Mouse (Mus musculus) kidney, adult 11 months (tissue): ENCODE results near the gene Prkce.

Source experiments
- DNase-seq: peaks from one replicate; pipeline ENCODE4 v3.0.0; 2022

Prkce gene

GRCm38 (mm10) chr17:86183788-86184187 lies 16.2 kb downstream of the Prkce start:
- no peak for DNase-seq

- no peak for DNase-seq
These were observed 17.1 kb downstream of the Prkce start for GRCm38 (mm10) chr17:86184552-86185209.

GRCm38 (mm10) chr17:86185584-86185983 lies 18.0 kb downstream of the Prkce start:
- no peak for DNase-seq

DNA sequence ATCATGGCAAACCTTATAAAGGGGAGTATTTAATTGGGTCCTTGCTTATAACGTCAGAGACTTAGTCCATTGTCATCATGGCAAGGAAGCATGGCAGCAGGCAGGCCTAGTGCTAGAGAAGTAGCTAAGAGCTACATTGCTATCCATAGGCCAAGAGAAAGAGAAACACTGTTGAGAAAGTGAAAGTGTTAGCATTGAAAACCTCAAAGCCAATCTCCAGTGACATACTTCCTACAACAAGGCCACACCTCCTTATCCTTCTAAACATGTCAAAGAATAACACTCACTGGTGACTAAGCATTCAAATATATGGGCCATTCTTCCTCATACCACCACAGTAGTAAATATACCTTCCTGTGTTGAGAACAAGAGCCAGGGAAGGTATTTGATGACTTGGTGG lies 20.2 kb downstream of the Prkce start:
- DNase-seq, result no peak

GRCm38 (mm10) chr17:86193979-86194378 lies 26.4 kb downstream of the Prkce start:
- DNase-seq, result peak; percentile 67

GRCm38 (mm10) chr17:86194921-86195320 lies 27.3 kb downstream of the Prkce start:
- DNase-seq, result peak; percentile 63

GRCm38 (mm10) chr17:86198496-86199465 lies 31.2 kb downstream of the Prkce start:
- peak; percentile 61 for DNase-seq

DNA sequence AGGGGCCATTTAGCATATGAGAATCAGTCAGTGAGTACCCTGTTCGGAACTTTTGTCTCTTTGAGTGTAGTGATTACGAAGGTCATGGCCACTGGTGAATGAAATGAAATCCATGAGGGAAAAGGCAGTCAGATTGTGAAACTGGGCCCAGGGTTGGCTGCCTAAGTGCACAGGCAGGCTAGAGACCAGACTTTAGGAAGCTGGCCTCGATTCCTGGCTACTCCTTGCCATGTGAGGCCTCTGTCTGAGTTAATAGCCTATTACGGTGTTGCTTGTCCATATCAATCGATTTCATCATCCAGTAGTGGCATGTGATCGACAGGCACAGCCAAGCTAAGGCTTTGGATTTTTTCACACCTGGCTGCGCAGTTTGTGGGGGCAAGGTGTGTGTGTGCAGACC lies 34.4 kb downstream of the Prkce start:
- no peak for DNase-seq

GRCm38 (mm10) chr17:86202972-86203371 lies 35.4 kb downstream of the Prkce start:
- DNase-seq, result no peak

- DNase-seq, result peak; percentile 37
These were observed 36.2 kb downstream of the Prkce start for GRCm38 (mm10) chr17:86203531-86204450.

- DNase-seq, result no peak
These were observed 38.7 kb downstream of the Prkce start for GRCm38 (mm10) chr17:86206289-86206688.

DNA sequence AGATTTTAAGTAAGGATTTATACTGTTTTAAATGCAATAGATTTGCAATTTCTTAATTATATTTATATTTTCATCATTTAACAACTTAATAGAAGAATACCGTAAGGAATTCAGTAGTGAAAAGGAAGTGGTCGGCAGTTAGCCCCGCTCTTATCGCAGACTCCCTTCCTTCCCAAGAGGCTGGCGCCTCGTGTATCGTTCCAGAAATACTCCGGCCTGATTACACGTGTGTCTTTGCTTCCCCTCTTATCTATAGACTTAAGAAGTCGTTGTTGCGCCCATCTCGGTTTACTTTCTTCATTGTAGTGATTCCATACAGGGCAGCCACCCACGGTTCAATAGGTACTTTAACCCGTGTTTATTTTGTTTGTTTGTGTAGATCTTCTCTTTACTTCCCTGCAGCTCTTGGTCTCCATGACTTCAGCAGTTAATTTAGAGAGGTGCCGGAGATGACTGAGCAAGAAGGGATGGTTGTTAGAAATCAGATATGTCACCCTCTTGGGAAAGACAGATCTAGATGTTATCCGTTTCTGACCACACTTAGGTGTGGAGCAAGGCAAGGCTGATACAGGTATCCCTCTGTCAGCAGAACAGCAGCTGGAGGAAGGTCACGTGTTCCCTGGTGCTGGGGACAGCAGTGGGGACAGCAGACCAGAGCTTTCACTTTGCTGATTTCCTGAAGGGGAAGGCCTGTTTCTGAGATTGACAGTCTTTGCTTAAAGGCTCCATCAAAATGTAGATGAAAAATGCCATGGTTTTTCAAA lies 40.7 kb downstream of the Prkce start:
- no peak for DNase-seq

GRCm38 (mm10) chr17:86208821-86209186 lies 41.2 kb downstream of the Prkce start:
- no peak for DNase-seq

- DNase-seq, result no peak
These were observed 42.2 kb downstream of the Prkce start for GRCm38 (mm10) chr17:86209680-86210251.

DNA sequence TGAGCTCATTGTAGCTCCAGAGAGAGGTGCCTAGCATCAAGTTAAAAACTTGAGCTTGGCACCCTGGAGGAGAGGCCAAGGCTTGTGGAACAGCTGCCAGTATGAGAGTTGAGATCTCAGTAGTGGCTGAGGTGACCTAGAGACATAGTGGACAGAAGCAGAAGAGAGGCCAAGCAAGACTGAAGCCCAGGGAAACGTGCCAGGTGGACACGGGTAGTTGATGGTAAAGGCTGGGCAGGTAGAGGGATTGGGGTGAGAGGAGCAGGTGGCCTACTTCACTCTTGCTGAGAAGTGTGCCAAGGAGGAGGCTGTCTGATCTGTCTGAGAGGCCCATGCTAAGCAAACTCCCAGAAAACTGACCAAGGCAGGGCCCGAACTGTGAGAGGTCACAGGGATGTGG lies 44.6 kb downstream of the Prkce start:
- DNase-seq, result no peak

GRCm38 (mm10) chr17:86214285-86214684 lies 46.7 kb downstream of the Prkce start:
- no peak for DNase-seq

DNA sequence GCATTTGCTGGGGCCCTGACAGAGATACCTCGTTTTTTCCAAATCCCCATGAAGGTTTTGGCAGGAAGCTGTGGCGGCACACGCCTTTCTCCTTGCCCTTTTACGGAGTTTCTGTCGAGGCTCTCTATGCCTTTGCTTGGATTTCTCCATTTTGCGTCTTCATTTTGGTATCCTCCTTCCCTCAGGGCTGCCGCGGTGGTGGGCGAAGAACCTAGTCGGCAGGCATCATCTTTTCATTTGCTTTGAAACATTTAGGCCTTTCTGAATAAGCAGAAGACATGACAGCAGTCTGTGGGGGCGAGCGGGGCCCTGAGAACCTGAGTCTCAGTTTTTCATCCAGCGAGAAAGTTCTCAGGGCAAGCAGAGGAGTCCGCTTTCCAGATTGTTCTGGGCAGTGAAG lies 47.2 kb downstream of the Prkce start:
- DNase-seq, result no peak

DNA sequence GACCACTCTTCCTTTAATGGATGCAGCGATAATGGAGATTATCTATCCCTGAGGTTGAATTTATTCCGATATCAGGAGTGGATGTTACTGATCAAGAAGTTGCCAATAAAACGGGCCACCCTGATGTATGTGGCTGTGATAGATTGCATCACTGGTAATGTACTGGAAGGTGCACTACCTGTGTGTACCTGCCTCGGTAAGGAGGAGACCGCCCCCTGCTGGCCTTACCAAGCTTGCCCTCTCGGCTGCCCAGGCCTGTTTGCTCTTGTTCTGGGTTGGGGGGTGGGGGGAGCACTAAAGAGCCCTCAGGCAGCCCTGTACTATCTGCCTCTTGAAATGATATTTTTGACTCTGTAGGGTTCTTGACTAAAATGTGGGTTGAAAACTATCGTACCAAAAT lies 48.2 kb downstream of the Prkce start:
- peak; percentile 69 for DNase-seq

DNA sequence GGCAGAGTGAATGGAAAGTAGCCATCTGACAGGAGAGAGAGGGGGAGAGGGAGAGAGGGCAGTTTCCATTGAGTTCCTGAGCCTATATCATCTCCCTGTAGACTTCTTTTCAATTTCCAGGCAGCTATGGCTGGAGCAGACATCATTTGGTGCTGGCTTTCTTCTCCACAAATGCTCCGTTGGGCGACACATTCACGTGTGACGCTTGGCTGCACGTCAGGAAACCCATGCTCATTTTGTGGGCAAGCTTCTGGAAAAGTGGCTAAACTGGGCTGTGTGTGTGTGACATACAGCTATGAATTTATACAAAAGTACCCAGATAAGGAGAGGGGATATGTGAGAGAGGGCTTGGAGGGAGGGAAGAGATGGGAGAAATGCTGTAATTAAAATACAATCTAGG lies 49.9 kb downstream of the Prkce start:
- DNase-seq, result no peak

- no peak for DNase-seq
These were observed 51.0 kb downstream of the Prkce start for GRCm38 (mm10) chr17:86218553-86218952.

DNA sequence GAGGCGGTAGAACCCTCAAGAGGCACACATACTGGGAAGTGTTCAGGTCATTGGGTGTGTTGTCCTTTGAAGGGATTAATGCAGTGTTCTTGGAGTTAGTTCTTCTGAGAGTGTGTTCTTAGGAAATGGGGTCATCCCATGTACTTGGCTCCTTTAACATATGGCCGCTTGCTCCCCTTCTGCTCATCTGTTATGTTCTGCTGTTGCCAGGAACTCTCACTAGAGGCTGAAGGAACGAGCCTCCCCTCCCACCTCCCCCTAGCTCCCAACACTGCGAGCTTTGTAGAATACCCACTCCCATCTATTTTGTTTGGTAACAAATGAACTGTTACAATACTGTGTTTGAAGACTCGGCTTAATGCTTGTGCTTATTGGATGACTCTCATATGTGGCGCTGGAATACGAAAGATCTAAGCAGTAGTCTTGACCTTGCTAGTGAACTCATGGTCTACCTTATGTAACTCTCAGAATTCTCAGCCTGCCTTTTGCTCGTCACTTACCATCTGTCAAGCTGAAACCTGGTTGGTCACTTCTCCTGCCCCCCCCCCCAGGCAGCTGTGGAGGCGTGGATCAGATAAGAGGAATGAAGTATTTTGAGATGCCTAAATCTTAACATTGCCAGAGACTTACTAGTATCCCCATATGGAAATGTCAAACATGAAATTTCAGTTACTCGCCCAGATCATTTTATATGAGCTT lies 58.1 kb downstream of the Prkce start:
- no peak for DNase-seq
